Mouse (Mus musculus) spleen, adult 2 months (tissue): ENCODE measurements at regions not wholly inside any gene's neighbourhood (a gene's known extent, or its start where the extent isn't known, plus 50 kb on each side); places are given as distances from the start of the nearest gene placed in this dataset.

Experiments used
- DNase-seq, 2 experiments: peaks; one replicate each; pipeline versions ENCODE4 v3.0.0 to v3.0.0-alpha.2; 2012 to 2021; ENCODE audit warnings: low spot score in 2 of 2, low read depth in 1 of 2
- H3K27ac ChIP-seq: fragments of 200-500 bp; 2 replicates; pipeline ENCODE4 v1.5.1; 2012; ENCODE audit warnings: low read length, inconsistent platforms; ENCODE audit not compliant: insufficient read depth
- H3K27me3 ChIP-seq: fragments of 200-500 bp; 2 replicates; pipeline ENCODE4 v1.6.1; 2012; ENCODE audit warnings: mild to moderate bottlenecking, moderate library complexity, low read length, inconsistent platforms; ENCODE audit not compliant: control insufficient read depth, insufficient read depth
- H3K36me3 ChIP-seq: fragments of 200-500 bp; 2 replicates; pipeline ENCODE4 v1.6.1; 2012; ENCODE audit warnings: mild to moderate bottlenecking, low read length, inconsistent platforms; ENCODE audit not compliant: control insufficient read depth, insufficient read depth
- H3K4me1 ChIP-seq: fragments of 200-500 bp; 2 replicates; pipeline ENCODE4 v1.6.1; 2011; ENCODE audit warnings: inconsistent platforms; ENCODE audit not compliant: control insufficient read depth, insufficient read depth, insufficient read length
- H3K4me3 ChIP-seq: fragments of 200-500 bp; 2 replicates; pipeline ENCODE4 v1.5.1; 2011; ENCODE audit warnings: mild to moderate bottlenecking, inconsistent platforms; ENCODE audit not compliant: insufficient read depth, insufficient read length; ENCODE audit errors: extremely low read depth
- CTCF ChIP-seq: fragments of 200-500 bp; IDR thresholded peaks from 2 replicates; pipeline ENCODE4 v1.5.1; 2011; ENCODE audit warnings: mild to moderate bottlenecking, inconsistent platforms; ENCODE audit not compliant: insufficient read depth, insufficient read length, insufficient replicate concordance; ENCODE audit errors: extremely low read depth
- POLR2A ChIP-seq: fragments of 200-500 bp; IDR thresholded peaks from 2 replicates; pipeline ENCODE4 v1.6.1; 2011; ENCODE audit warnings: low read depth, low read length, inconsistent platforms
- WGBS: fragments of 180-500 bp; shearing (Covaris S2); methylation state at CpG from one replicate; pipeline ENCODE4 v1.1.7; 2018; 5-methylcytosine and 5-hydroxymethylcytosine counted together

DNA sequence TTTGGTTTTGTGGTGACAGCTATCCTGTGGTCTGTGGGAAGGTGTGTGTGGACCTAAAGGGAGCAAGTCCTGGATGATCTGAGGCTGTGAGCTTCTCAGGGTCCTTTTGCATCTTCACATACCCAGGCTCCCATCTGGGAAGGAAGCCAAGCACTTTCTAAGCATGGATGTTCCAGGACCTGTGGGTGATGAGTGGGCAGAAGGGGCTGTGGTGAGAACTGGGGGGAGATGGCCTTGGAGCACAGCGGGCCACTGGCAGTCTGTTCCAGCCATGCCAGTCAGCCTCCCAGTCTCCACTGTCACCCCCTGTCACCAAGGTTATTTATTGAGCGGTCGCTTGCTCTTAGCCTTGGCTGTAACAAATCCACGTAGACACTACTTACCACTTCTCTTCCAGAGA is 243.3 kb downstream of the Cdh26 start:
- no peaks in the 10 kb centered on the region for H3K4me1 ChIP-seq
- H3K36me3 ChIP-seq, result no peaks in the 10 kb centered on the region
- H3K4me3 ChIP-seq, result no peak overlapping the region
- H3K27ac ChIP-seq, result no peak overlapping the region
- DNase-seq, result no peak
- 89% methylated on average over 4 of the region's 4 CpGs for WGBS
- H3K27me3 ChIP-seq, result no peaks in the 10 kb centered on the region
- TF ChIP-seq POLR2A (no peak), CTCF (no peak)

DNA sequence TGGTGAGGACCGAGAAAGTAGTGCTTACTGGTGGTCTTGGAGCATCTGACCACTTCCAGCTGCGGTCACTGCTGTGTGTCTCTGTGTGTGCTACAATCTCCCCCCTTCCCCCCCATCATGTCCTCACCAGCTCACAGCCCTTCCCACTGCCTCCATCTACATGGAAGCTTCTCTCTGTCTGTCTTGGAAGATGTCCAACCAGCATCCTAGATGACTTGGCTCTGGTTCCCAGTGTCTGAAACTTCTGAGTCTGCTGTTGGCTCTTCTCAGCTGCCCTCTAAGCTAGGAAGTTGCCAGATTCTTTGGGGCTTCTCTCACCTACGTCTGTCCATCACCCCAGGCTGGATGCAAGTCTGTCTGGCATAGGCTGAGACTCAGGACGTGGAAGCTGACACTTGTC is 244.3 kb downstream of the Cdh26 start:
- Histone ChIP-seq H3K4me1 (no peaks in the 10 kb centered on the region), H3K27ac (no peak overlapping the region), H3K27me3 (no peaks in the 10 kb centered on the region), H3K4me3 (no peak overlapping the region), H3K36me3 (no peaks in the 10 kb centered on the region)
- TF ChIP-seq POLR2A, result no peak
- TF ChIP-seq CTCF, result no peak
- DNase-seq, result no peak
- 74% methylated on average over 4 of the region's 4 CpGs for WGBS

DNA sequence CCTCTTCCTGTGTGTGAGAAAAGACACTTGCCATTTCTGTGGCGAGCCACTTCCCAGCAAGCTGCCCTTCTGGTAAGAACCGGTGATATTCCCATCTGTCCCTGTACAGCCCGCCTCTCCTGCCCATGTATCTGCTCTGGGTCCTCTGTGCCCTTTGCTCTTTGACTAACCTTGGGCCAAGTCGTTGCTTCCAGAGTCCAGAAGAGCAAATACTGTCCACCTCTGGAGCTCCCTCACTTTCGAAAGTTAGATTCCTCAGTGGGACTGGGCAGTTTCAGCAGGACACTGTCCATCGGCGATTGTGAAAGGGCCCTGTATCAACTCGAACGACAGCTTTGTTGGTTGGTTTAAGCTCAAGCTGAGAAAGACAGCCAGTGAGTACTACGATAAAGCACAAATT is 246.6 kb downstream of the Cdh26 start:
- DNase-seq, result no peak
- no peaks in the 10 kb centered on the region for H3K4me1 ChIP-seq
- H3K27me3 ChIP-seq, result no peaks in the 10 kb centered on the region
- no peak overlapping the region for H3K4me3 ChIP-seq
- WGBS, result 68% methylated on average over 10 of the region's 10 CpGs
- no peaks in the 10 kb centered on the region for H3K36me3 ChIP-seq
- TF ChIP-seq POLR2A (no peak), CTCF (no peak)
- H3K27ac ChIP-seq, result no peak overlapping the region

DNA sequence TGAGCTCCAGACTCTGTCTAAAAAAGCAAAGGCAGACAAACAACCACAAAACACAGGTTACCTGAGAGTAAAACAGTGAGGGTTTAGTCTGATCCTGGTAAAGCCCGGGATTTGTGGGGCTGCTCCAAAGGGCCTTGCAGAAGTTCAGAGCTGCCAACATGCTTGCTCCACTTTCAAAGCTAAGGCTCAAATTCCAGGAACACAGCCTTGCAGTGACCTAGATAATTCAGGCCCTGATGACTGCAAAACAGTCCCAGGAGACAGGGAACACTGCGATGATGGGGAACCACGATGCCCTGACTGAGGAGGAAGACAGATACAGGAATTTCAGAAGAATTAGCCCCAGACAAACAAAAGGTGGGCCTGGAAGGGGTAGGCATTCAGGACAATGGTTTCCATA is 250.0 kb downstream of the Cdh26 start:
- no peaks in the 10 kb centered on the region for H3K36me3 ChIP-seq
- 81% methylated on average over 3 of the region's 3 CpGs for WGBS
- no peak for DNase-seq
- H3K27ac ChIP-seq, result no peak overlapping the region
- no peak overlapping the region for H3K4me3 ChIP-seq
- no peaks in the 10 kb centered on the region for H3K4me1 ChIP-seq
- TF ChIP-seq CTCF (no peak), POLR2A (no peak)
- no peaks in the 10 kb centered on the region for H3K27me3 ChIP-seq

DNA sequence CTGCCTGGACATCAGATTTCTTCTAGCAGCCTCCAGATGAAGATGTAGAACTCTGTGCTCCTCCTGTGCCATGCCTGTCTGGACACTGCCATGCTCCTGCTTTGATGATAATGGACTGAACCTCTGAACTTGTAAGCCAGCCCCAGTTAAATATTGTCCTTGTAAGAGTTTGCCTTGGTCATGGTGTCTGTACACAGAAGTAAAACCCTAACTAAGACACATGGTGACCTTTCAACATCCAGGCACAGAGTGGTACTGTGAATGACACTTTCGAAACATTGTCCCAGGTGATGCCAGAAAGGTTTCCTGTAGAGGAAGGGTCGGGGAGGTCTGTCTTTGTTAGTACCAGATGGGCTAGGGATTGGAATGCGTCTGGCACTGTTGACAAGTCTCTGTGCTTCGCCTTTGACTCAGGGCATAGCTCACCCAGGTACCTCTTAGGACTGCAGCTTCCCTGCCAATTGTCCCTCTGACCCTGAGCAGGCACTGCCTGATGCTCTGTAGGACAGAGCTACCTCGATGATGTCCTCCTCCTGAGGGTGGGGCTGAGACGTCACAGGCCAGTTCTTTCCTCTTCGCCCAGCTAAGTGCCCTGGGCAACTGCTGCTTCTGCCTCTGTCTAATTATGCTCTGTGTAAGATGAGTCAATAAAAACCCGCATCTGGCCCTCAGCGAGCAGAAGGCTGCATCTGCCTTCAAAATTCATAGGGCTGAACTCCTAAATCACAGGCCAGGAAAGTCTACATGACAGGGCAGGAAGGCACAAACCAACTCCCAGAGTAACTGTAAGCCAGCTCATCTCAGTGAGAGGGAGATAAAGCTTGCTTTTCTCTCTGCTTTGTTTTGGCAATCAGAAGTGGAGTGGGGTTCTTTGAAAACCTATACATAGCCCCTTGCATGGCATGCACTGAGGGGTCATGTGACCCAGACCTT is 254.0 kb downstream of the Cdh26 start:
- TF ChIP-seq CTCF, result no peak
- TF ChIP-seq POLR2A, result no peak
- H3K27me3 ChIP-seq, result no peaks in the 10 kb centered on the region
- H3K4me1 ChIP-seq, result no peaks in the 10 kb centered on the region
- H3K27ac ChIP-seq, result no peak overlapping the region
- no peak for DNase-seq
- 49% methylated on average over 9 of the region's 9 CpGs for WGBS
- no peak overlapping the region for H3K4me3 ChIP-seq
- no peaks in the 10 kb centered on the region for H3K36me3 ChIP-seq

DNA sequence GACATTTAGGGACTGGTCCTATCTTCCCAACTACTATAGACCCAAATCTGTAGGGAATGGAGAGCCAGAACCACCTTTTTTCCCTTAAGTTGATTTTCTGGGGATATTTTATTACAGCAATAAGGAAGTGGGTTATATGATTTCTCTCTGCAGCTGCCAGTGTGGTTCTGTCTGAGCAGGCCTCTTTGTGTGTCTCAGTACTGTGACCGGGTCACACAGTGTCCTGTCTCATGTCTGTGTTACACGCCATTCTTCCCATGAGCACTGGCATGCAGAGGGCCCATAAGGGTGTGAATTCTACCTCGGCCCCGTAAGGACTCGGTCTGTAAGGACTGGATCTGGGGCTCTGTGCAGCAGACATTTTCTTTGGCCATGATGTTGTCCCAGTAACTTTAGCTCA is 254.9 kb downstream of the Cdh26 start:
- H3K27ac ChIP-seq, result no peak overlapping the region
- TF ChIP-seq POLR2A (no peak), CTCF (no peak)
- WGBS, result 76% methylated on average over 5 of the region's 5 CpGs
- no peaks in the 10 kb centered on the region for H3K36me3 ChIP-seq
- no peak overlapping the region for H3K4me3 ChIP-seq
- no peaks in the 10 kb centered on the region for H3K4me1 ChIP-seq
- no peaks in the 10 kb centered on the region for H3K27me3 ChIP-seq
- no peak for DNase-seq

DNA sequence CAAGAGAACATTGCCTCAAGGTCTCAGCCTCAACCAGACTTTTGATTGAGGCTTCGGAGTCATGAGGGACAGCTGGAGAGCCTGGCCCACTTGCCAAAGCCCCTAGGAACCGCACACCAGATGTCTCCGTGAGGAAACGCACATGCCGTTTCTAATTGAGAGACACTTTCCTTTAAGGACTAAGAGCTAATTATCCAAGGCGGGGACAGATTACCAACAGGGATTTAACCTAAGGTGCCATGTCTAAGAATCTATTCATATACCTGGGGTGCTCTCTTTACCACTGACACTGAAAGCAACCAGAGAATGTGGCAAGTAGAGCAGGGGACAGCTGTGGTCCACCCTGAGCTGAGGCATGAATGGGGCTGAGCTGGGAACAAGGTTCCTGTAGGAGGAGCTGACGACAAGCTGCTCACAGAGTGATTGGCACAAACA is 255.9 kb downstream of the Cdh26 start:
- 92% methylated on average over 7 of the region's 7 CpGs for WGBS
- TF ChIP-seq POLR2A, result no peak
- no peak for TF ChIP-seq CTCF

More for the DNA sequence above, 255.9 kb downstream of the Cdh26 start:
- DNase-seq, result no peak
- no peaks in the 10 kb centered on the region for H3K36me3 ChIP-seq
- H3K27me3 ChIP-seq, result no peaks in the 10 kb centered on the region
- H3K4me1 ChIP-seq, result no peaks in the 10 kb centered on the region
- H3K27ac ChIP-seq, result no peak overlapping the region
- H3K4me3 ChIP-seq, result no peak overlapping the region
